Mouse (Mus musculus): ENCODE results near the gene Ipo7.

DNA sequence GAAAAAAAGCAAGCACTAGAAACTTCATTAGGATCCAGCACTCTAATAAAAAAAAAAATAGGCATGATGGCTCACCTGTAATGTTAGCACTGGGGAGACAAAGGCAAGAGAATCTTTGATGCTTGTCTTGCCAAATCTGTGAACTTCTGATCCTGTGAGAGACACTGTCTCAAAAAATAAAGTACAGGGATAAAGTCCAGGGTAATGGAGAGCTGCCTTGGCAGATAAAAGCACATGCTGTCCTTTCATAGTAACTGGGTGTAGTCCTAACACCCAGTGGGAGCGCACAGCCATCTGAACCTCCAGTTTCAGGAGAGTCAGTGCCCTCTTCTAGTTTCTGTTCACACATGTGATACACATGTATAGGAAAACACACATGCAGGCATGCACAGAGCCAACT, 26.8 kb upstream of the Ipo7 start:
- TF ChIP-seq CTCF (IDR thresholded peaks at IDR 0.05; ENCODE audit: control insufficient read depth, insufficient read depth, low read length) (no peak), POLR2A (IDR thresholded peaks at IDR 0.05; ENCODE audit: borderline replicate concordance, control insufficient read depth, low read depth, low read length) (no peak)
